Mouse (Mus musculus) megakaryocyte progenitor cell, adult 5-6 weeks (primary cell): ENCODE measurements at regions not wholly inside any gene's neighbourhood (a gene's known extent, or its start where the extent isn't known, plus 50 kb on each side); places are given as distances from the start of the nearest gene placed in this dataset.

Source experiments
- ATAC-seq: replicated peaks from 2 replicates; pipeline ENCODE4 v1.8.0; 2016; ENCODE audit warnings: mild to moderate bottlenecking, moderate TSS enrichment, inconsistent platforms; ENCODE audit not compliant: poor library complexity

DNA sequence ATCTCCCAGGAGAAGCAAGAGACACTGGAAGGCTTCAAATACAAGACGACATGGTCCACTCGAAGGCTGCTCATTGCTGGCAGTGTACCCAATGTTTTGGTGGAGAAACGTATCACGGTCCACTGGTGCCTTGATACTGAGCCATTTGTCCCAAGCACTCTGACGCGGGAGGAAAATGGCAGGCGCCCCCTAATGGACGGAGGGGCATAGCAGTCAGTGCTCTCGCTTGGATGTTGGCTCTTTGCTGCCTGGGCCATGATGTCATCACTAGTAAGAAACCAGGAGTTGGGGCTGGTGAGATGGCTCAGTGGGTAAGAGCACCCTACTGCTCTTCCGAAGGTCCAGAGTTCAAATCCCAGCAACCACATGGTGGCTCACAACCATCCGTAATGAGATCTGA is 83.5 kb upstream of the Zfp618 start:
- ATAC-seq, result peak; percentile 54; the same call in 1 of the 2 replicates

DNA sequence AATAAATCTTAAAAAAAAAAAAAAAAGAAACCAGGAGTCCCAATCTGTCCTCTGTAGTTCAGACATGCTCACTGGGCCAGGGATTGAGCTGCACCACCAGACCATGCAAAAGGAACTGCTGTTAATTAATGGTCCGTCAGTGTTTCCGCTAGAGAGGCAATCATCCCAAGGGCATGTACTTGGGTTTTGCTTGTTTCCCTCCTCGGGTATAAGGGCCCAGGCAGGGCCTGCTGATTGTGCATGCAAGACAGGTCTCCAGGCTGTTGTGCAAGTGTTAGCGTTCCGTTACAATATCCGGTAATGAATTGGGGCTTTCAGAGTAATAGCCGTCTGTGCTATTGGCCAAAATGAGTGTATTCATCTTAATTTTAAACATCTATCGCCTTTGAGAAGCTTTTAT is 83.1 kb upstream of the Zfp618 start:
- no peak for ATAC-seq

- ATAC-seq, result no peak
Observed at GRCm38 (mm10) chr4:62888736-62889135, 76.6 kb upstream of the Zfp618 start.

DNA sequence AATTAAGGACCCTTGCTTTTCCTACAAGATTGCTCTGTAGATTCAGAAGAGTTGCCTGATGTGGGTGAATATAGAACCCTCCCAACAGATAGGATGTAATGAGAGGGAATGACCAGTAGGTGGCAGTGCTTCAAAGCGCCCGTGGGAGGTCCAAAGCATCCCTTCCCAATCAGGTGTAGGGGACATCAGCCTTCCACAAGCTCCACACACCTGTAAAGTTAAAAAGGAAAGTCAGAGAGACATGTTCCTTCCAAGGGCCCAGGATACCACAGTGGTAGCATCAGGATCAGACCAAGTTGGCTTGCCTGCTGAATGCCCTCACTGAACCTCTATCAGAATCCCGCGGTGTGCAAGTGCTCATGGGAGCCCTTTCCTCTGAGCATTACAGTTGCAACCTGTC is 75.7 kb upstream of the Zfp618 start:
- peak; percentile 58 for ATAC-seq

GRCm38 (mm10) chr4:62890588-62891580 is 74.5 kb upstream of the Zfp618 start:
- ATAC-seq, result peak; percentile 95

DNA sequence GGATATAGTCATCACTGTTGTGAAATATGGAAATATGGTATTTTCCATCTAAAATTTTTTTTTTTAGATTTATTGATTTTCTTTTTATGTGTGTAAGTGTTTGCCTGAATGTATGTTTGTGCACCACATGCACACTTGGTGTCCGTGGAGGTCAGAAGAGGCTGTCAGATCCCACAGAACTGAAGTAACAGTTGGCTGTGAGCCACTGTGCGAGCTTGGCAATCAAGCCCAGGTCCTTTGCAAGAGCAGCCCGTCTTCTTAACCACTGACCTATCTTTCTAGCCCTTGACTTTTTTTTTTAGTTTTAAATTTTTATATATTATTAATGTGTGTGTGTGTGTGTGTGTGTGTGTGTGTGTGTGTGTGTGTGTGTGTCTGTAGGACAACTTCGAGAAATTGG is 52.5 kb upstream of the Zfp618 start:
- ATAC-seq, result no peak
